Mouse (Mus musculus) lung, postnatal 0 days (tissue): ENCODE measurements around the gene Cd109.

Experiments used
- CTCF ChIP-seq: IDR thresholded peaks from 2 replicates; pipeline ENCODE4 v1.5.1; 2016; ENCODE audit warnings: antibody characterized with exemption, mild to moderate bottlenecking
- EP300 ChIP-seq: IDR thresholded peaks from 2 replicates; pipeline ENCODE4 v1.6.1; 2016; ENCODE audit warnings: antibody characterized with exemption, mild to moderate bottlenecking, control low read depth

DNA sequence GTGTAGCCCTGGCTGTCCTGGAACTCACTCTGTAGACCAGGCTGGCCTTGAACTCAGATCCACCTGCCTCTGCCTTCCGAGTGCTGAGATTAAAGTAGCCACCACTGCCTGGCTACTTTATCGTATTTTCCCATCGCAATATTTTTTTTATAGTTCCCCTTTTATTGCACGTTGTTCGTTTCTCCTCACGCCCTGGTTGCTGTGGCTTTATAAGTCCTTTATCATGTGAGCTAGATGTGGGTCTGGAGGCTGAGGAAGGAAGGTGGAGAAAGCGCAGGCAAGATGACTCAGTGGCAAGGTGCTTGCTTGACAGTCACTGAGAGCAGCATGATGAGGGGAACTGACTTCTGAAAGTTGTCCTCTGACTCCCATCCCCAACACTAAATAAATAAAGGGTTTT, 36.5 kb upstream of the Cd109 start:
- TF ChIP-seq CTCF (no peak), EP300 (no peak)
